Mouse (Mus musculus) embryo, embryonic 9.5 days (tissue): ENCODE measurements at regions not wholly inside any gene's neighbourhood (a gene's known extent, or its start where the extent isn't known, plus 50 kb on each side); places are given as distances from the start of the nearest gene placed in this dataset.

Experiments used
- DNase-seq: peaks from one replicate; pipeline ENCODE4 v3.0.0-alpha.2; 2017; ENCODE audit errors: extremely low spot score

DNA sequence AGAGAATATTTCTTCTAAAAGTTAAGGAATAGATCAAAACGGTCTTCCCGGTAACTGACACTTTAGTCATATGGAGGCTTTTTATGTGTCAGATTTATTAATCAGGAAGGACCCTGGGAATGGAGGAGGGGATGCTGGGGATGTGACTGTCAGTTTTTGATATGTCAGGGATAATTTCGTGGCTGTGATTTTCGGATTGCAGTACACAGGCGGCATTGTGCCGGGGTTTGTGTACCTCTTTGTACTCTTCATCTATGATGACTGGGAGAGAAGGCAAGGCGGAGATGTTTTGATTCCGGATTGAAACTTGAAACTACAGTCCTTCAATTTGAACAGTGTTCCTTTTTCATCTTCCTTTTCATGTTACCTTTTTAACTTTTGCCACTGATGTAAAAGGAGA is 344.2 kb downstream of the Mdfic start:
- DNase-seq = no peak

DNA sequence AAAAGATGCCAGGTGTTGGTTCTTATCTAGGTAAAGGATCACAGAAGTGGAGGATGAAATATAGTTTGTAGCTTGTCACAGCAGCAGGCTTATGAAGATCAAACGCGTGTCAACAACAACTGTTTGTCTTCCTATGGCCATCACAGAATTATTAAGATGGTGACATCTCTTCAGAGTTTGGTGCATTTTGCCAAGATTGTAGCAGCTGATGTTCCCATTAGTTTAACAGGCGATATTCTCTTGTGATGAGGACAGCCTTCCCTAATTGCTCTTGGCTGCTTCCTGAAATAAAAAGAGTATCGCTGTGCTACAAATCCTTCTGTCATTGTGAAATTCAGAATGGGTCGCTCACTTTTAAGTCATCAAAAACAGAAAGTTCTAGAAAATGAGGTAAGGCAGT is 344.7 kb downstream of the Mdfic start:
- no peak for DNase-seq

DNA sequence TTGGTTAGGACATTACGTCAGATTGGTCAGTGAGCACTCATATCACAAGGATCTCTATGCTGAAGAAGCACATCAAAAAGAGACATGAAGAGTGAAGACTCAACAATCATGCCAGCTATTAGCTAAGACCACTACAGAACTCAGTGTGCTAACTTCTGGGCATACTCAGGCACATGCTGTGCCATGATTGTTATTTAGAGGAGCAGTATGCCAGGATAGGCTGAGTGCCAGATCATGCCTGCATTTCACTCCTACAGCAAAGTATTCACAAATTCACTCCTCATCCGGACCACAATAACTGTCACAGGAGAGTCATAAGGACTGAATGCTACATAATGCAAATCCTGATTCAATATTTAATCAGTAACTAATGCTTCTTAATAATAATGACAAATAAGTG is 355.8 kb downstream of the Mdfic start:
- DNase-seq = no peak

DNA sequence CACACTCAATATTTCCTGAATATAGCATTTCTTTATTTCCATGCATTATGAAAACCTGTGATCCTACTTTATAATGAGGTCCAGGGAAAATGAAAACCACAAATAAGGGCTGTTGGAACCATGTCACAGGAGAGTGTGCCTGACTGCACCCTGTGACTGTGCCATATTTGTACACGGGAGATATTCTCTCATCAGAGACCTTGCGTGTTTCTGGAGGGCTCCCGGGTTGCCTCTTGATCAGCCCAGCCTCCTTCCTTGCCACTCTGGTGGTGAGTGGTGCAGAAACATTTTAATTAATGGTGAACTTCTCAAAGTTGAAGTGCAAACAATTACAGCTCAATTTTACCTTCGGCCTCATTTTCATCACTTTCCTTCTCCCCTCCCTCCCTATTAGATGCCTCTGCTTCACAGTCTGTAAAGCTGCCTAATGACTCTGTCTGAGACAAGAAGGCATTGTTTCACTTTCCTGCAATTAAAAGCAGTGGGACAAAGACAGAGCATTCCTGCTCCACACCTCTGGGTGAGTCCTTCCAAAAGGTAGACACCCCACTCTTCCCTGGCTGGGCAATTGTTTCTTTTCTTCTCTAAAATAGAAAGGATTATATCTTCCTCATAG is 356.8 kb downstream of the Mdfic start:
- DNase-seq = no peak

DNA sequence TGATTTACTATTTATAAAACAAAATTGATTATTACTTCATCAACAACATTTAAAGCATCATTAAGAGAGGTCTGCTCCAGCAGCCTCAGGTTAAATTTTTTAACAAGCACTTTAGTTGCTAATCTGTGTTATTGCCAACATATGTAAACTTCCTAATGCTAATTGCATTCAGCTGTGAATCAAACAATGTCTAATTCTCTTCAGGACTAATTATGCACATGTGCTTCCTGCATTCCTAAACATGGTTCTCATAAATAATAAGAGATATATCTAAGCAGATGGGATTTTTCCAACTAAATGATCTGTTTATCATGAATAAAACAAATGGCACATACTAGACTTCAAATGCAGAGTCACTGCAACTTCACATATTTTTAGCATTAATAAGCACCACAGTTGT is 357.5 kb downstream of the Mdfic start:
- DNase-seq = no peak

DNA sequence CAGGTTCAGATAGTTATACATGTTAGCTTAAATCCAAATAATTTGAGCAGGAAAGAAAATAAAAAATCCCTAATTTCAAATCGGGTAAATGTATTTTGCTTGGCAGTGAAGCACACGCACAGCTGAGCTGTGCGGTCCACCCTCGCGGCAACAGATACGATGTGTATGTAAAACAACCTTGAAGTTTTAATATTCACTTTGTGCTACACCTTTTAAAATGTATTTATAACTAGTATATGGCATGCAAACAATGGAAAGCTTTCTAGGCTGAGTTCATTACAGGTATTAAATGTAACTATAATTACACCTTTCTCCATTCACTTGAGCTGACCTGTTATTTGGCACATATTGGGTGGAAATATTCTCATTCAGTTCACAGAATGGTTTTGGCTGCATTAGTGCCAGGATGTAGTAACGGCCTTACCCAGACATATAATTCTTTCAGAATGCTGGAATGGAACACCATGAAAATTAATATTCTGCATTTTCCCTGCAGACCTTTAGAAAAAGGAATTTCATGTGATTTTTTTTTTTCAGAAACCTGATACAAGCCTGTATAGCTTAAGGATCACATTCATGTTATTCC is 366.6 kb downstream of the Mdfic start:
- DNase-seq = no peak

DNA sequence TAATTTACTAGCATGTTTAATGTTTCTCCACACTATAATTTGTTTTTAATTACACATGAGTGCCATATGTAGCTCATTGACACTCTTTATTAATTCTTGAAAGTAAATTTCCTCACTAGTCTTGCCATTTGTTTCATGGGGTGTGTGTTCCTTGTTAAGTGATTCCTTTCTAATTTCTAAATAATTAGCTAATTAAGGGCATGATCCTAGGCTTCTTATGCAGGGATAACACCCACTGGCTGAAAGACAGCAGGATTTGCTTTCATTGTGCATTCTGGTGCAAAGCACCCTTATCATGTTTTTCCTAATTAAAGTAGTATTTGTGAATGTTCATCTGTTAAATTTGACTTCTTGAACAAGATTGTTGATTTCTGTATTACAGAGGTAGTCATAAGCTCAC is 378.3 kb downstream of the Mdfic start:
- no peak for DNase-seq

DNA sequence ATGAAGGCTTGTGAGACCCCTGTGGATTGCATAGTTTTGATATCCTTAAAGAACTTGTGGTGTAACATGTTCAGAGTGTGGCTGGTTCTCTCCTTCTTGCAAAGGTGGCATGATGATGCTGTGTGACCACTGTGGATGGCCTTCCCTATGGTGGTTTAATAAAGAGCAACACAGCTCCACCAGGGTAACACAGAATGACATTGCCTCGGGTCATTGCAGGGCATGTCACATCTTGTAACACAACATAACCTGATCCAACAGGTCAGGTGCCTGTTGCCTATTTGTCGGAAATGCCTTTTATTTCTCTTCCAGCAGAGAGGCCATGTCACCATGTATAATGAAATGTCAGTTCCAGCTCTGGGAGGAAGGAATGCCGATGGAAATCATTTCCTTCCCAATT is 420.5 kb downstream of the Mdfic start:
- no peak for DNase-seq

DNA sequence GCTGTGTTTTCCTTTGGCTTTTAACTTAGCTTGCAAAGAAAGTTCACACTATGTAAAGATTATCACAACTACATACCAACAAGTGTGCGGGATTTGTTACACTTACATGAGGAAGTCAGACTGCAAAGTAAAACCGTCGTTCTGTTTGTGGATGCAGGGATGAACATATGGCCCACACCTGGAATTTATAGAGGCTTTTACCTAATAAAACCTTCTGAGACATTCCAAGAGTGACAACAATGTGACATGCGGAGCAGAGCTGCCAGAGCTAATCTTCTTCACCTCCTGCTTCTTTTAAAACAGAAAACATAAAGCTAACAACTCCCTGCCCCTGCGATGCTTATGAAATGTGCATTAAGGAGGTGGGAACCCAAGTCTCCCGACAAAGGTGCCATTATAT is 424.1 kb downstream of the Mdfic start:
- DNase-seq = no peak

DNA sequence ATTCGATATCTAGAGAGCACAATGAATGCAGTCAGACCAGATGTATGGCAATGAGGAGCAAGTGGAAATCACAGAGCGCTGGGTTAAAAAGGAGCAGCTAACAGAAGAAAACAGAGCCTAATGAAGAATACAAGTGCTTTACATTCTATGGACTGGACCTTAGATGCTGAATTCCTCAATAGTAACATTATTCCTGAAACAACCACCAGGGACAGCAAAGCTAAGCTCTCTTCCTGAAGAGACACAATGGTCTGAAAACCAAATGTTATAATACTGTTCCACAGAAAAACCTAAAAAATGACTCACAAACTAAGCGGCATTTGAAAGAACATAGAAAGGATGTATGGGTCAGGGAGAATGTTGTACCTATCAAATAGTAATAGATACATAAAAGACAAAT is 430.1 kb downstream of the Mdfic start:
- DNase-seq = no peak

DNA sequence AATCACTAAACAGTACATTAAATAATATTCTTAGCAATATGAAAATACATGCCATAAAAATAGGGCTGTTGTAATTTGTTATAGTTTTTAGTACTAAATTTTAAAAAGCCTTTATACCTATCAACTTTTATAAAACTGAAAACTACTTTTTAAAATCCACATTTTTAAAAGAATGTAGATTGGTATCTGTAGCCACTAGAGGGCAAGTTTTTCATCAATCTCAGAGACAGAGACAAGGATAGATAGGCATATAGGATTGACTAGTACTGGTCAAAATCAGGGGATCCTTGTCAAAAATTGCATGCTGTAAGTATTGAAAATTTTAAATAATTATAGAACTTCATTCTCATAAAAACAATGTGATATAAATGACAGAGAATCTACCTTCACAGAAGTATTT is 431.0 kb downstream of the Mdfic start:
- no peak for DNase-seq

DNA sequence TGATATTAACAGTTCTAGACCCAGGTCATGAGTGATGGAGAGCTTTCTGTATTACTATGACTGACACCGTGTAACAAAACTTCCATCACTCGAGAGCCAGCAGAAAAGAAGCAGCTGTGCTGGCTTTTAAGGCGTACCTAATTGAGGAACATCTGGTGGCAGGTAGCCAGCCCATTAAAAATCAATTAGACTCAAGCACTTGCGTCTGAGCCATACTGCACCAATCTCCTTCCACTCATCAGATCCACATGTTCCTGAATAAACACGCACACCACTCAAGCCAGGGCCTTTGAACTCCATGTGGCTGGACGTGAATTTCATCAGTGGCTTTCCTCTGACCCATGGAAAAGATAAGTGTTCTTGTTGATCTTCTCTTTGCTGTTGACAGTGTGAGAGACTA is 432.2 kb downstream of the Mdfic start:
- DNase-seq = peak; percentile 38

DNA sequence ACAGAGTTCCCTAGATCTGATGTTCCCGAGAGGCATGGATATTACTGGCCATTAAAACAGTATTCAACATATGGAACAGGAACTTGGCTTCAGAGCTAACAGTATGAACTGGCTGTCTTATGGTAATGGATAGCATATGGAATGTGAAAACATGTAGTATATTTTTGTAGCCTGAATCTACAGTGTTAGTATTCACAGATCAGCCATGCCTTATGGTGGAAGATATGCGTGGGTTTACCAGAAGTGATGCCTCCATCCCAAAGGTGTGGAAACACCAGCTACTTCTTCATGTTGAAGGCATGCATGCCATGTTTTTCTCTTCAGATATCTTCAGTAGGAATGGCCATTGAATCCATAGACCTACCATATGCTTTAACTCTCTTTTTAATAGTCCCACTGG is 444.6 kb downstream of the Mdfic start:
- no peak for DNase-seq

DNA sequence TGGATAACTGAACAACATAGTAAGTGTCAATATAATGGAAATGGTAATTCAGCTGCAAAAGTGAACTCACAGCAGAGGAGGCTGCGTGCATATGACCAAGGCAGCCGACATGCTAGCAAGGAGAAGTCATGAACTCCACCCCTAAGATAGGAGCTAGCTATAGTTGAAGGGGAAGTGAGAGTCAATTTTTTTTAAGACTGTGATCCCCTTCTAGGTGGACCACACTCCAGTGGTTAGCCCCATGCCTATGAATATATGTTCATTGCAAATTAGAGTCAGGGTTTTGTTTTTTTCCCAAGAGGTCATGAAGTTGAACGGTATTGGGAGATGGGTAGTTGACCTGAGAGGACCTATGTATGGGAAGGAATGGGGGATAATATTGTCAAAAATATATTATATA is 451.4 kb downstream of the Mdfic start:
- DNase-seq = no peak

DNA sequence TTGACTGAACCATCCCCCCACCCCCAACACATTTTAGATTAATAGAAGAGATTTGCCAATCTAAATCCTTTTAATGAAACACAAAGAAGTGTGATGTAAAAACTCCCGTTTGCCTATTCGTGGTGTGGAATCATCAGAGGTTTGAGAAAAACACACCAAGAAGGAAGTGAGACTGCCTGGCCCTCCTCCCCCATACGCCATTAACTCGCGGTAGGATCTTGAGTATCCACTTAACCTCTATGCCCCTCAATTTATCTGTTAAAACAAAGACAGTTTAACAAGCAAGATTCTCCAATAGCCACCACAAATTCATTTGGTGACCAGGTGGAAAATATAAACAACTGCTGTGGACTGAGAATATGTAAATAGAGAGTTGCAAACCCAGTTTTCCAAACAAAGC is 456.9 kb downstream of the Mdfic start:
- no peak for DNase-seq

DNA sequence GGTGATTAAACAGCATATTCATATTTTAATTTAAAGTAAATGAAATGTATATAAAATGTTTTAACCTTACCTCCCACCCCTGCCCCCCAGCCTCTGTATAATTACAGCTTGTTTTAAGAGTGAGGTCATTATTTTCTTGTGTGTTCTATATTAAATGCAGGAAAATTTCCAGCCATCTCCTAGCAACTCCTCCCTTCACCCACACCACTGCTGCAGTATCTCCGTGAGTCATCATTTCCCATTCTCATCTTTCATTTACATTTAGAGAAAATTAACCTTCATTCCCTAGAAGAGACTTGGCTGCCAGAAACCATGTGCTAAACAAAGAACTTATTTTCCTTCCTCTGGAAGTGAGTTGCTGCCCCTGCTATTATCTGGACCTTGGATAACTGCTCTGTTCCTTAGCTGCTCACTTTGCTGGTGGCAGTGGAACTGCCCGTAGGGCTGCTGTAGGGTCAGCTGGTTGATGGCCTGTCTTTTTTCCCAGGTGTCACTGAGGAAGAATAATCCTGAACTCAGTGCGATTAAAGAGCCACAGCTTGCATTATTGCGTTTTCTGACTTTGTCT is 467.6 kb downstream of the Mdfic start:
- DNase-seq = no peak

DNA sequence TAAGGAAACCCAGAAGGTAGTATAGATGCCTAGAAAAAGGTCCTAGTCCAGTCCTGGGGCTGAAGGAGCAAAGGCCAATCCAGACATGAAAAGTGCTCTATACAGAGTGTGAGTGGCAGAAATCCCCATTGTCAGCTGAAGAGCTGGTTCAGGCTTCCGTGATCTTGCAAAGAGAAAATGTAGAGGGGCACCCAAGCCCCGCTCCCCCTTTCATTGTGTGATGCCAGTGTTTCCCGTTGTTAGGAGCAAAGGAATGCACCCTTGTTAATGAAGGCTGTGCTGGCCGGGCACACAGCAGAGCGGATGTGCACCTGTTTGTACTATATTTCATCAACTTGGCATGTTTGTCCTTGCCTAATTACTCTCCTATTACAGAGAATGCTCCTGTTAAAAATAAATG is 492.5 kb downstream of the Mdfic start:
- DNase-seq = peak; percentile 55

DNA sequence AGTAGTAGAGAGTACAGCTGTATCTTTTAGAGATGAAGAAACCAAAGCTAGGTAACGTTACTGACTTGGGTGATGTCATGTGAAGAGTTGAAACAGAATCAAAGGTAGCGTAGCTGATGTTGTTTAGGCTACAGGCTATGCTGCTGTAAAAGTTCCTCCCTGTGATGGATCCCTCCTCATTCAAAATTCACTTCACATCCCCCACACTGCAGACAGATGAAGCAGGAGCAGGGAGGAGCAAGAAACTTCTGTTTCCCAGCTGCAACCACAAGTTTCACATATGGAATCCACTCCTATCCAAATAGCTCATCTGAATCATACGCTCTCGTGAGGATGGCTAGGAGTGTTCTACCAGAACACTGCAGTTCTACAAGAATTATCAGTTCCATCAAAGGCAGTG is 493.2 kb downstream of the Mdfic start:
- DNase-seq = no peak

DNA sequence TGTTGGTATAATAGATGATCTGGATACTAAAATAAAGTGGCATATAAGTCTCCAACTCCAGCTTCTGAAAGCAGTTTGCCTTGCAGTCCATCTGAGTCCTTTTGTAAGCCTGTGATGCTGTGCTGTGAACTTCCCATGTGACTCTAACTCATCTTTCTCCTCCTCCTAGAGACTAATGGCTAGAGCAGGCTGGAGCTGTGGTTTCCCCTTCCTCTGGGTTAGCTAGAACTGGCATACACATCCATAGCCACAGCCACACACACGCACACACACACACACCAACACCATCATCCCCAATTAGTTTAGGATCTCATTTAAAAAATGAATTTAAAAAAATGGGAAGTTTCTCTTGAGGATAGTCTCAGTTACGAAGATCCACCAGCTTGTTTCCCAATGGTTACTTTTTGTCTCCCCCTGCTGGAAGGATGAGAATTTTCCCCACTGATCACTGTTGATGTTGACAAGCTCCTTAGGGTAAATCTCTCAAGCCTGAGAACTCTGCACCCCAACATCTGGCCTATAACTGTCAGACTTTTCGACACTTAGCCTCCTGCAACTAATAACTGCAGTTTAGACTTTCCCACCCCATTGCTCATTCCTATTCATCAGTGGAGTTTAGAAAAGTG is 500.7 kb downstream of the Mdfic start:
- DNase-seq = peak; percentile 53
